Mouse (Mus musculus) erythroblast, embryonic 14.5 days (primary cell): ENCODE data around the gene Ptprr.

ENCODE experiments used
- GATA1 ChIP-seq: IDR thresholded peaks from 2 replicates; pipeline ENCODE4 v1.6.1; 2012; ENCODE audit warnings: low read length, inconsistent platforms, mixed read lengths
- TAL1 ChIP-seq: IDR thresholded peaks from 3 replicates; pipeline ENCODE4 v1.6.1; 2012; ENCODE audit warnings: low read length, inconsistent platforms, mixed read lengths

GRCm38 (mm10) chr10:116253972-116254371, 236.0 kb downstream of the Ptprr start:
- TF ChIP-seq GATA1 (no peak), TAL1 (no peak)
